Mouse (Mus musculus) lung, embryonic 14.5 days (tissue): ENCODE results near the gene Hykk. TPM values are rescaled to one million over a fixed set of nuclear protein-coding genes. Genes with fewer than 3 reads are reported as not detected.

Experiments
- ATAC-seq: fragments of 200-750 bp; cut with Nextera tagmentation; 2 replicates; pipeline ENCODE4 v1.8.0; 2017; ENCODE audit warnings: mild to moderate bottlenecking, moderate TSS enrichment, moderate library complexity; ENCODE audit not compliant: insufficient read depth
- DNase-seq: peaks from one replicate; pipeline ENCODE4 v3.0.0-alpha.2; 2015
- H3K27ac ChIP-seq: fragments of 300-500 bp; sonication (generic); 2 replicates; pipeline ENCODE4 v1.5.1; 2014; ENCODE audit warnings: low read depth, mild to moderate bottlenecking, moderate library complexity
- H3K27me3 ChIP-seq: fragments of 300-500 bp; sonication (generic); 2 replicates; pipeline ENCODE4 v1.6.1; 2014; ENCODE audit warnings: low read length, control low read depth; ENCODE audit not compliant: insufficient read depth
- H3K36me3 ChIP-seq: fragments of 300-500 bp; sonication (generic); 2 replicates; pipeline ENCODE4 v1.6.1; 2014; ENCODE audit warnings: control low read depth; ENCODE audit not compliant: insufficient read depth
- H3K4me1 ChIP-seq: fragments of 300-500 bp; sonication (generic); 2 replicates; pipeline ENCODE4 v1.6.1; 2014; ENCODE audit warnings: antibody characterized with exemption, control low read depth; ENCODE audit not compliant: insufficient read depth
- H3K4me2 ChIP-seq: fragments of 300-500 bp; sonication (generic); 2 replicates; pipeline ENCODE4 v1.6.1; 2014; ENCODE audit warnings: mild to moderate bottlenecking
- H3K4me3 ChIP-seq: fragments of 300-500 bp; sonication (generic); 2 replicates; pipeline ENCODE4 v1.5.1; 2014; ENCODE audit warnings: low read depth, low read length
- H3K9ac ChIP-seq: fragments of 300-500 bp; sonication (generic); 2 replicates; pipeline ENCODE4 v1.6.1; 2014
- H3K9me3 ChIP-seq: fragments of 300-500 bp; sonication (generic); 2 replicates; pipeline ENCODE4 v1.6.1; 2016; ENCODE audit warnings: low read depth, low read length, control low read depth
- CTCF ChIP-seq: IDR thresholded peaks from 2 replicates; pipeline ENCODE4 v1.5.1; 2016; ENCODE audit warnings: antibody characterized with exemption, low read depth
- WGBS: fragments of 180-500 bp; shearing (Covaris S2); extraction: QIAGEN DNeasy Blood & Tissue Kit; methylation state at CpG from one replicate; pipeline ENCODE4 v1.1.7; 2014; 5-methylcytosine and 5-hydroxymethylcytosine counted together
- polyA plus RNA-seq: library from polyadenylated mRNA; unstranded; fragments of >200 nt; fragmentation: Nextera tagmentation; extraction: Ambion mirVana; gene quantifications from 2 replicates; pipeline ENCODE4 v1.2.1, GENCODE M21; 2014

Hykk gene
- polyA plus RNA-seq, 1 experiment from 2014 or later = 4.3 TPM

DNA sequence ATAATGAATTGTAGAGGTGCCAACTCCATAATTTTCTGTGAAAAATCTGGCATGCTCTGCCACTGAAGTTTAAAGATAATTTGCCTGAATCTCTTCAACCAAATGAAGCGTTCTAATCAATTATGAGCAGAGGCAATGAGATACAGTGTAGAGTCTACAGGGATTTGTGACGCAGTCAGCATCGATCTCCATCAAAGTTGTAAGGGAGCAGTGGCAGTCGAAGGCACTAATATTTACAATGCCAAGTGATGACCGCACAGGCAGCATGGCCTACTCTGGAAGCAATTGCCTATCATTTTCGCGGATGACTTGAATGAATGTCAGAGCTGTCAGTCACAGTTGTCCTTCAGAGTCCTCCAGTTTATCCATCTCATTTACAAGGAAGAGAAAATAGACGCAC is 63.6 kb downstream of the Hykk start, which contains the start of gene Chrna5:
TSS of gene Chrna5 (plus strand) at position 207 of the 400 bp plus-strand sequence.
- ATAC-seq = no peak
- Histone ChIP-seq H3K4me3 (peak within 1 kb of the TSS; percentile 58), H3K27me3 (peaks cover 39% of the 10 kb centered on the region), H3K4me2 (peak within 1 kb of the TSS; percentile 92), H3K27ac (no peak within 1 kb of the TSS), H3K9me3 (no peaks in the 10 kb centered on the region), H3K36me3 (no peaks in the 10 kb centered on the region), H3K4me1 (no peaks in the 10 kb centered on the region), H3K9ac (peak within 1 kb of the TSS; percentile 46)
- TF ChIP-seq CTCF = no peak
- no peak for DNase-seq
- WGBS = 68% methylated on average over 8 of the region's 8 CpGs

DNA sequence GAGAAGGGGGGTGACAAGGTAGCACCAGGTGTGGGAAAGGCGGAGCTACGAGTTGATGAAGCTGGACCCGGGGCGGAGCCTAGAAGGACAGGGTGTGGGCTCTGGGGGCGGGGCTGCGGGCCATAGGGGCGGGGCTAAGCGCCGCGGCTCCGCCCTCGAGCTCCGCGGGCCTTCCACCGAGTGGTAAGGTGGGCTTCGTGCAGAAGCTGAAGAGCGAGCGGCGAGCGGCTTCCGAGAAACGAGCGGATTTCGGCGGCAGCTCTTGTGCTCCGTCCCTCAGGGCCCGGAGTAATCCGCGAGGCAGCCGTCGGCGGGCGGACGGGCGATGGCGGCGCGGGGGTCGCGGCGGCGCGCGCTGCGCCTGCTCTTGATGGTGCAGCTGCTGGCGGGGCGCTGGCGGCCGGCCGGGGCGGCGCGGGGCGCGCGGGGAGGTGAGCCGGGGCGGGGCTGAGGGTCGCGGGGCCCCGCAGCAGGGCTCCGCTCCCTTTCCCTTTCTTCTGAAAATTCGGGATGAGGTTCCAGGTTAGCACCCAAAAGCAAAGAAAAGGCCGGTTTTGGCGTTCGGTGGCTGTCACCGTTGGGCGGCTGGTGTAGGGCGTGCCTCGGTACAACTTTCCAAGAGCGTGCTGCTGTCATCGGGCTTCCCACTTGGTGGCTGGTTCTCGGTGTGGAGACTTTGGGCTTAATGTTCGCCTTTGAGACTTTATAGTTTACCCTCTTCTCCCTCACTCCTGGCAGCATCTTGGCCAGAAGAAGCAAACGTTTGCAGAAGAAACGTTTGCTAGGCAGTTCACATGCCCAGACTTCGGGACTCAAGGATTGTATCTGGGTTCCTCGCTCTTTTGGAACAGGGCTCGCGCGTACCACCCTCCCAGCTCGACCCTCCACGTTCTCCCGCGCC is 64.5 kb downstream of the Hykk start:
- no peak for TF ChIP-seq CTCF
- WGBS = under 1% methylated on average over 85 of the region's 85 CpGs
- Histone ChIP-seq H3K4me2 (peak overlapping the region; percentile 92), H3K36me3 (no peaks in the 10 kb centered on the region), H3K27me3 (peaks cover 39% of the 10 kb centered on the region), H3K4me3 (peak overlapping the region; percentile 58), H3K9ac (peak overlapping the region; percentile 46), H3K27ac (no peak overlapping the region), H3K9me3 (no peaks in the 10 kb centered on the region), H3K4me1 (no peaks in the 10 kb centered on the region)
- DNase-seq (peak; percentile 71), ATAC-seq (peak; percentile 77; the same call in 1 of the 2 replicates)

DNA sequence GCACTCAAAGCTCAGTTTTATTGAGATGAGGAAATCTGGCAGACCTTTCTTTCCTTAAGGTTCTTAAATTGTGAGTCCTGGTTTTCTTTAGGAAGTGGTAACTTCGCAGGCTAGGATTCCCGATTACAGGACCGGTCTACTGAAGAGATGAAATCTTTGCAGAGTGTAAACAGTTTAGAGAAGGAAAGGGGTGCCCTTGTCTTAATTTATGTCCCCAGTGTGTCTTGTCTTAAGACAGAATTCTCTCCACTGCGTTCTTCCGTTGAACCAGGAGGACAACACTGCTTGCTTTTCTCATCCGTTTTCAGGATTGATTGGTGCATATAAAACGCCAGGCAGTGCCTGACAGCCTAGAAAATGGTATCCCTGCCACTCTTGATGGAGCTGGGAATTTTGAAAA is 65.3 kb downstream of the Hykk start:
- ATAC-seq = no peak
- no peak for DNase-seq
- Histone ChIP-seq H3K27ac (no peak overlapping the region), H3K9me3 (no peaks in the 10 kb centered on the region), H3K9ac (no peak overlapping the region), H3K27me3 (peaks cover 39% of the 10 kb centered on the region), H3K4me1 (no peaks in the 10 kb centered on the region), H3K4me3 (no peak overlapping the region), H3K4me2 (peak overlapping the region; percentile 92), H3K36me3 (no peaks in the 10 kb centered on the region)
- 5% methylated on average over 7 of the region's 7 CpGs for WGBS
- TF ChIP-seq CTCF = no peak

DNA sequence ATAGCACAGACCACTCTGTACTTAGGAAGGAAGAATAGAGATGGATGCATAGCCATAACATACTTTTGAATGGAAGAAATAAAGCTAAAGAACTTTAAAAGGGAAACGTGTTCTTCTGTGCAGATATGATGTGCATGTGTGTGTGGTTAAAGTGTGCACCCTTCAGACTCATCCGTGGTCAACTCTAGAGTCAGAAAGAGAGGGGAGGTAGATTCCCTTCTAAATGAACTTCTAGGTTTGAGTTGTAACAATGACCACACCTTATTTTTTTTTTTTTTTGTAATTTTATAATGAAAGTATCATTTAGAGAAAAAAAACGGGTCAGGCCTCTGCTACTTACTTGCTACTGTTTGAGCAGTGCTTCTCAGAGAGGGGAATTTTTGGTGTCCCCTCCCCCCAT is 73.3 kb downstream of the Hykk start:
- H3K4me1 ChIP-seq = no peaks in the 10 kb centered on the region
- WGBS = 71% methylated on average over 3 of the region's 3 CpGs

DNA sequence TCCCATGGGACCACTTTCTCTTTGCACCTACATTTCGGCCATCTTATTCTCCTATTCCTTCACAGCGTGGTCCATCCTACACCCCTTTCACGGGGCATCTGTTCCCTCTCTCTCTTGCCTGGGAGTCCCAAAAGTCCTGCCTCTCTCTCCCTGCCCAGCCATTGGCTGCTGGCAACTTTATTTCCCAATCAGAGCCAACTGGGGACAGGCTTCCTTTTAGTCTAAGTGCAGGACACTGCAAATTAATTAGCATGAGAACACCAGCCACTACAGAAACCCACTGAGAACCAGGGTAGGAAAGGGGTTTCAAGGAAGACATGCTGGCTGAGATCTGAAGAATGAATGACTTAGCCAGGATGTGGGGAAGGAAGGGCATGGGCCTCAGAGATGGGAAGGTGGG is 77.3 kb downstream of the Hykk start:
- Histone ChIP-seq H3K27ac (no peak overlapping the region), H3K4me1 (no peaks in the 10 kb centered on the region), H3K9me3 (no peaks in the 10 kb centered on the region), H3K4me2 (no peak overlapping the region), H3K36me3 (no peaks in the 10 kb centered on the region), H3K9ac (no peak overlapping the region), H3K27me3 (no peaks in the 10 kb centered on the region), H3K4me3 (no peak overlapping the region)
- TF ChIP-seq CTCF = no peak
- DNase-seq = no peak
- 52% methylated on average over 3 of the region's 3 CpGs for WGBS
- ATAC-seq = no peak

More for the DNA sequence above, 73.3 kb downstream of the Hykk start:
- H3K4me2 ChIP-seq = no peak overlapping the region
- no peak overlapping the region for H3K27ac ChIP-seq
- no peaks in the 10 kb centered on the region for H3K27me3 ChIP-seq
- H3K4me3 ChIP-seq = no peak overlapping the region
- no peaks in the 10 kb centered on the region for H3K9me3 ChIP-seq
- H3K9ac ChIP-seq = no peak overlapping the region
- H3K36me3 ChIP-seq = no peaks in the 10 kb centered on the region
- TF ChIP-seq CTCF = no peak
- no peak for ATAC-seq
- DNase-seq = no peak

DNA sequence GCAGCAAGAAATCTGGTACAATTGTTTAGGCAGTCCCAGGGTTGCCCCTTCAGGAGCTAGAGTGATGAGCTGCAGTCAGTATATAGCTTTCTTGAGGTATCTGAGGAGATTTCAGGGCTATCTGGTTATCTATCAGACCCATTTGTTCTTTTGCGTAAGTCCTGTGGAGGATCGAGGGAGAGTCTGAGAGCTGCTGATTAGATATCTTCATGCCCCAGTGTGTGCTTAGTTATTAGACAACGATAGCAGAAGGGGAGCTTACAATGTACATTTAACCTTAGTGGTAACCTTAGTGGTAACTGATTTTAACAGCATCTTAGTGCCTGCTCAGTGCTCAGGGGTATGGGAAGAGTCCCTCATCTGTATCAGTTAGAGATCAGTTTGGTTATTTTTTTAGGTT is 78.6 kb downstream of the Hykk start:
- 56% methylated on average over 3 of the region's 3 CpGs for WGBS
- no peaks in the 10 kb centered on the region for H3K9me3 ChIP-seq
- no peak overlapping the region for H3K4me2 ChIP-seq
- H3K36me3 ChIP-seq = no peaks in the 10 kb centered on the region
- no peak overlapping the region for H3K4me3 ChIP-seq
- H3K27me3 ChIP-seq = no peaks in the 10 kb centered on the region
- no peak for TF ChIP-seq CTCF
- no peak overlapping the region for H3K9ac ChIP-seq
- no peaks in the 10 kb centered on the region for H3K4me1 ChIP-seq
- ATAC-seq (no peak), DNase-seq (no peak)
- no peak overlapping the region for H3K27ac ChIP-seq

Other genes with a start within 250 kb of the Hykk start
- gene Dnaja4, start 218.4 kb upstream of the Hykk start, polyA plus RNA-seq = 6.1 and 6.3 TPM in 2 replicates
- gene Wdr61, start 182.8 kb upstream of the Hykk start, polyA plus RNA-seq = 148 and 156 TPM in 2 replicates
- gene Crabp1, start 152.5 kb upstream of the Hykk start, polyA plus RNA-seq = 13.2 and 15.1 TPM in 2 replicates
- gene Ireb2, start 53.5 kb upstream of the Hykk start, polyA plus RNA-seq = 44.3 and 45.9 TPM in 2 replicates
- gene Psma4, start 33.5 kb downstream of the Hykk start, polyA plus RNA-seq = 295 and 298 TPM in 2 replicates
- gene AY074887, start 33.7 kb downstream of the Hykk start, polyA plus RNA-seq = 1.3 and 1.5 TPM in 2 replicates
- 0.21 and 0.39 TPM in 2 replicates for gene Chrna5, start 63.6 kb downstream of the Hykk start, polyA plus RNA-seq
- gene Chrna3, start 109.3 kb downstream of the Hykk start, polyA plus RNA-seq = 0.16 and 0.37 TPM in 2 replicates
- 0.04 TPM in 1 of 2 replicates, not detected in the other for gene Chrnb4, start 131.5 kb downstream of the Hykk start, polyA plus RNA-seq
- 39.9 and 42.7 TPM in 2 replicates for gene Ube2q2, start 231.6 kb downstream of the Hykk start, polyA plus RNA-seq